Mouse (Mus musculus): Measurements from ENCODE around the gene Kif26a. TPM values are rescaled to one million over a fixed set of nuclear protein-coding genes. Genes with fewer than 3 reads are reported as not detected.

The Kif26a gene
- total RNA-seq (2021): 1 to 10 TPM; 6.9 to 7.1 TPM
- long read RNA-seq, experiment 1: 0 reads
- long read RNA-seq, experiment 2, partial matches to known transcripts: 5 of 7 reads
- long read RNA-seq, experiment 2, other reads (novel, unspliced or antisense): 2 of 7 reads

GRCm38 (mm10) chr12:112145875-112146651, at the start of gene Kif26a:
Gene Kif26a (plus strand): TSS chr12:112146208.
- DNase-seq (ENCODE audit: low spot score in 2 of 2): peak; percentile 60 to 70

- no peak for DNase-seq (ENCODE audit: low spot score in 2 of 2)
Measured at GRCm38 (mm10) chr12:112096733-112097117, 49.3 kb upstream of the Kif26a start.

GRCm38 (mm10) chr12:112100106-112100505, 45.9 kb upstream of the Kif26a start:
- no peak for DNase-seq (ENCODE audit: low spot score in 2 of 2)

GRCm38 (mm10) chr12:112101045-112101444, 45.0 kb upstream of the Kif26a start:
- DNase-seq (ENCODE audit: low spot score in 2 of 2): no peak

- no peak for DNase-seq (ENCODE audit: low spot score in 2 of 2)
Measured at GRCm38 (mm10) chr12:112103179-112103578, 42.8 kb upstream of the Kif26a start.

- no peak for DNase-seq (ENCODE audit: low spot score in 2 of 2)
Measured at GRCm38 (mm10) chr12:112104890-112105289, 41.1 kb upstream of the Kif26a start.

GRCm38 (mm10) chr12:112106541-112106971, 39.5 kb upstream of the Kif26a start, which contains the start of gene Aspg:
Gene Aspg (plus strand): TSS chr12:112106679.
- DNase-seq (ENCODE audit: low spot score in 2 of 2): no peak

- no peak for DNase-seq (ENCODE audit: low spot score in 2 of 2)
Measured at GRCm38 (mm10) chr12:112107685-112108084, 38.3 kb upstream of the Kif26a start.

GRCm38 (mm10) chr12:112108696-112109445, 37.1 kb upstream of the Kif26a start:
- DNase-seq (ENCODE audit: low spot score in 2 of 2): no peak

- no peak for DNase-seq (ENCODE audit: low spot score in 2 of 2)
Measured at GRCm38 (mm10) chr12:112109701-112110100, 36.3 kb upstream of the Kif26a start.

- peak in 1 of 2 experiments; percentile 49 for DNase-seq (ENCODE audit: low spot score in 2 of 2)
Measured at GRCm38 (mm10) chr12:112111323-112111722, 34.7 kb upstream of the Kif26a start.

- DNase-seq (ENCODE audit: low spot score in 2 of 2): no peak
Measured at GRCm38 (mm10) chr12:112112235-112112634, 33.8 kb upstream of the Kif26a start.

GRCm38 (mm10) chr12:112112686-112113396, 33.2 kb upstream of the Kif26a start:
- DNase-seq (ENCODE audit: low spot score in 2 of 2): no peak

GRCm38 (mm10) chr12:112113710-112114109, 32.3 kb upstream of the Kif26a start:
- DNase-seq (ENCODE audit: low spot score in 2 of 2): peak; percentile 90 to 91

- DNase-seq (ENCODE audit: low spot score in 2 of 2): no peak
Measured at GRCm38 (mm10) chr12:112117006-112117405, 29.0 kb upstream of the Kif26a start.

- no peak for DNase-seq (ENCODE audit: low spot score in 2 of 2)
Measured at GRCm38 (mm10) chr12:112117649-112118048, 28.4 kb upstream of the Kif26a start.

- no peak for DNase-seq (ENCODE audit: low spot score in 2 of 2)
Measured at GRCm38 (mm10) chr12:112121188-112121587, 24.8 kb upstream of the Kif26a start.

- no peak for DNase-seq (ENCODE audit: low spot score in 2 of 2)
Measured at GRCm38 (mm10) chr12:112125903-112126302, 20.1 kb upstream of the Kif26a start.

GRCm38 (mm10) chr12:112126931-112127635, 18.9 kb upstream of the Kif26a start:
- DNase-seq (ENCODE audit: low spot score in 2 of 2): peak in 1 of 2 experiments; percentile 42

GRCm38 (mm10) chr12:112128526-112128925, 17.5 kb upstream of the Kif26a start:
- DNase-seq (ENCODE audit: low spot score in 2 of 2): no peak
